Mouse (Mus musculus) liver, embryonic 14.5 days (tissue): ENCODE data around the gene Tnip2. TPM values are rescaled to one million over a fixed set of nuclear protein-coding genes. Genes with fewer than 3 reads are reported as not detected.
A peak's percentile ranks its signal among the peaks of the same experiment; 100 is the strongest.

ENCODE experiments used
- ATAC-seq: fragments of 200-750 bp; cut with Nextera tagmentation; 2 replicates; pipeline ENCODE4 v1.8.0; 2017; ENCODE audit warnings: moderate number of reproducible peaks, mild to moderate bottlenecking, moderate library complexity; ENCODE audit not compliant: insufficient read depth
- DNase-seq, 3 experiments: peaks; one replicate each; pipeline ENCODE4 v3.0.0-alpha.2; 2012 to 2013; ENCODE audit warnings: low read depth in 3 of 3, low spot score in 3 of 3
- H3K27ac ChIP-seq: fragments of 300-500 bp; sonication (generic); 2 replicates; pipeline ENCODE4 v1.5.1; 2014; ENCODE audit warnings: moderate library complexity, mild to moderate bottlenecking, control low read depth, inconsistent platforms
- H3K27me3 ChIP-seq: fragments of 300-500 bp; sonication (generic); 2 replicates; pipeline ENCODE4 v1.6.1; 2014; ENCODE audit warnings: mild to moderate bottlenecking, low read length, moderate library complexity; ENCODE audit not compliant: control insufficient read depth, insufficient read depth
- H3K36me3 ChIP-seq: fragments of 300-500 bp; sonication (generic); replicated peaks from 2 replicates; pipeline ENCODE4 v1.6.1; 2014; ENCODE audit warnings: low read depth; ENCODE audit not compliant: control insufficient read depth, insufficient read depth
- H3K4me1 ChIP-seq, 2 experiments: fragments of 200-500 bp in 1 of 2; fragments of 300-500 bp in 1 of 2; sonication (generic) in 1 of 2; replicated peaks; 2 replicates each; pipeline ENCODE4 v1.6.1; 2012 to 2014; ENCODE audit warnings: antibody characterized with exemption in 1 of 2, inconsistent platforms in 1 of 2, low read length in 1 of 2; ENCODE audit not compliant: control insufficient read depth in 2 of 2, insufficient read depth in 2 of 2
- H3K4me2 ChIP-seq: fragments of 300-500 bp; sonication (generic); 2 replicates; pipeline ENCODE4 v1.6.1; 2014; ENCODE audit warnings: low read depth, mild to moderate bottlenecking, control low read depth, moderate library complexity
- H3K4me3 ChIP-seq, 2 experiments: fragments of 200-500 bp in 1 of 2; fragments of 300-500 bp in 1 of 2; sonication (generic) in 1 of 2; 2 replicates each; pipeline ENCODE4 v1.5.1; 2012 to 2014; ENCODE audit warnings: low read depth in 2 of 2, low read length in 2 of 2, mild to moderate bottlenecking in 2 of 2, control low read depth in 1 of 2, inconsistent platforms in 1 of 2, moderate library complexity in 1 of 2; ENCODE audit not compliant: insufficient read depth in 1 of 2
- H3K9ac ChIP-seq: fragments of 300-500 bp; sonication (generic); replicated peaks from 2 replicates; pipeline ENCODE4 v1.6.1; 2014; ENCODE audit warnings: mild to moderate bottlenecking, control low read depth, moderate library complexity
- H3K9me3 ChIP-seq: fragments of 300-500 bp; sonication (generic); 2 replicates; pipeline ENCODE4 v1.6.1; 2016; ENCODE audit warnings: low read length, mixed read lengths; ENCODE audit not compliant: control insufficient read depth
- CTCF ChIP-seq: IDR thresholded peaks from 2 replicates; pipeline ENCODE4 v1.5.1; 2016; ENCODE audit warnings: antibody characterized with exemption, low read depth, control low read depth
- EP300 ChIP-seq: IDR thresholded peaks from 2 replicates; pipeline ENCODE4 v1.6.1; 2016; ENCODE audit warnings: antibody characterized with exemption, low read depth
- WGBS: fragments of 180-500 bp; shearing (Covaris S2); extraction: QIAGEN DNeasy Blood & Tissue Kit; methylation state at CpG from one replicate; pipeline ENCODE4 v1.1.7; 2014; ENCODE audit not compliant: insufficient replicate concordance; 5-methylcytosine and 5-hydroxymethylcytosine counted together
- polyA plus RNA-seq, 2 experiments: library from polyadenylated mRNA; depleted of rRNA in 1 of 2; stranded (reverse) in 1 of 2; unstranded in 1 of 2; fragments of >200 nt; fragmentation: Nextera tagmentation in 1 of 2; extraction: Ambion mirVana in 1 of 2; gene quantifications; 2 replicates each; pipeline versions ENCODE4 v1.2.1 to v1.2.3; 2012 to 2014

Gene Tnip2
- polyA plus RNA-seq (2012; rRNA removed) (3.0 and 5.0 TPM in 2 replicates), polyA plus RNA-seq (2014; fragmentation: Nextera tagmentation; extraction: Ambion mirVana) (3.2 and 4.4 TPM in 2 replicates)

DNA sequence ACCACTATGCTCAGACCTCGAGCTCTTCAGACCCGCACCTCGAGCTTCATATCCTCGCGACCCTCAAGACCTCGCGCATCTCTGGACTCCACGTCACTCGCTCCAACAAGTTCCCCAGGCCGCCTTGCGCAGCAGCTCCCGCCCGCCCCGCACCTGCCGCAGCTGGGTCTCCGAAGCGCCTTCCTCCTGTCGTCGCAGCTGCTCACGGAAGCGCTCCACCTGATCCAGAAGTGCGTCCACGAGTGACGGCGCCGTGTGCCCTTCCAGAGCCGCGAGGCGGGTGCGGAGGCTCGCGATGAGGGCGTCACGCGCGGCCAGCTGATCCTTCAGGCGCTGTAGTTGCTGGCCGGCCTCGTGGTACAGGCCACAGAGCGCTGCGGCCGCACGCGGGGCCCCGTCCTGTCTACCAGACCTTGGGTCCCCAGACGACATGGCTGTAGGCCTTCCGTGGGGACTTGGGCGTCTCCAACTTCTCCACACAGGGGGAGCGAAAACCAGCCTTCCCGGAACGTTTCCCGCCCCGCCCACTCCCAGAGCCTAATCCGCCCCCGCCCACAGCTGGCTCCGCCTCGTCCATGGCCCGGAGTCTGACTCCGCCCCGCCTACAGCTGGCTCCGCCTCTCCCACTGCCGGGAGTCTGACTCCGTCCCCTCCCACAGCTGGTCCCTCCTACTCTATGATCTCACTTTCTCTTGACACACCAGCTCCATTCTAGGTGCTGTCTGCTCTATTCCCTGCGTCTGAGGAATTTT, at the start of gene Tnip2:
Tnip2 (minus strand) TSS at position 526 of the 752 bp plus-strand sequence.
- peak within 1 kb of the TSS; percentile 70 to 76 for H3K4me3 ChIP-seq
- no peak within 1 kb of the TSS for H3K27ac ChIP-seq
- H3K27me3 ChIP-seq: no peaks in the 10 kb centered on the region
- peak within 1 kb of the TSS; percentile 62 for H3K9ac ChIP-seq
- no peak for TF ChIP-seq CTCF
- TF ChIP-seq EP300: no peak
- under 1% methylated on average over 64 of the region's 64 CpGs for WGBS
- ATAC-seq: peak; percentile 93
- peak; percentile 88 to 90 (median 88) for DNase-seq
- no peaks in the 10 kb centered on the region for H3K36me3 ChIP-seq
- H3K4me1 ChIP-seq: peaks cover 3 to 12% of the 10 kb centered on the region in 2 experiments
- peak within 1 kb of the TSS; percentile 90 for H3K4me2 ChIP-seq
- no peaks in the 10 kb centered on the region for H3K9me3 ChIP-seq

DNA sequence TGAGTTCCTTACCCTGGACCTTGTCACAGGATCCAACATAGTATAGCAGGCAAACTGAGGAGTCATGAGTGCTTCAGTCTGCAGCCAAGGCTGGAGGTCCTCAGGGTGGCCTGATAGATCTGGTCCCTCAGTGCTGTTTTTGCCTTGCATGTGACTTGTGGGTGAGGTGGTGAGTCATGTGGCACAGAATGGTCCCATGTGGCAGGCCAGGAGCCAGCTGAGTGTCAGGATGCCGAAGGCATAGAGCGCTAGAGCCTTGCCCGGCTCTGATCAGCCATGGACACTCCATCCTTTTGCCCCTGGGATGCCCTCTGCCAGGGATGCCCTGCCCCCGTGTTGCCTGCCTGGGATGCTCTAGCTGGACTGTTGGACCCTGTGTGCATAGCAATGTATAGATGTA, 38.0 kb upstream of the Tnip2 start:
- no peaks in the 10 kb centered on the region for H3K27me3 ChIP-seq
- H3K4me3 ChIP-seq: no peak overlapping the region
- H3K9ac ChIP-seq: no peak overlapping the region
- ATAC-seq: no peak
- H3K4me2 ChIP-seq: no peak overlapping the region
- TF ChIP-seq EP300: no peak
- TF ChIP-seq CTCF: no peak
- H3K9me3 ChIP-seq: no peaks in the 10 kb centered on the region
- H3K4me1 ChIP-seq: peaks cover 6 to 12% of the 10 kb centered on the region in 2 experiments; a peak in 3 of 4 replicates
- H3K36me3 ChIP-seq: no peaks in the 10 kb centered on the region; the same call in 1 of the 2 replicates
- 84% methylated on average over 4 of the region's 4 CpGs for whole genome bisulfite sequencing
- DNase-seq: no peak
- H3K27ac ChIP-seq: no peak overlapping the region

DNA sequence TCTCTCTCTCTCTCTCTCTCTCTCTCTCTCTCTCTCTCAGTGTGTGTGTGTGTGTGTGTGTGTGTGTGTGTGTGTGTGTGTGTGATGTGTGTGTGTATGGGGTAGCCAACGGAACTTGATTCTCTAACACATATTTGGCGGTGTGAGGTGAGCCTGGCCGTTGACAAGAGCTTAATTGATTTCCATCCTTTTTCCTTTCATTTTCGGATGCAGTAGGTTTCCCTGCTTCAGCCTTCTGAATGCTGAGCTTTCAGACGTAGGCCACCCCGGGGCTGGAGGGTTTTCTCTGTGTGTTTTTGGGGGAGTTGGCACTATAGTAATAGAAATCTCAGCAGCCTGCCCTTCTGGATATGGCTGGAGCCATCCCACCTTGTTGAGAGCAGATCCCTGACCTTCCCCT, 36.5 kb upstream of the Tnip2 start:
- ATAC-seq: no peak
- H3K36me3 ChIP-seq: no peaks in the 10 kb centered on the region; the same call in 1 of the 2 replicates
- peak overlapping the region; percentile 89; the same call in 1 of the 2 replicates for H3K9ac ChIP-seq
- H3K4me2 ChIP-seq: peak overlapping the region; percentile 89
- 45% methylated on average over 6 of the region's 6 CpGs for WGBS
- peaks cover 6 to 12% of the 10 kb centered on the region in 2 experiments; a peak in 3 of 4 replicates for H3K4me1 ChIP-seq
- TF ChIP-seq CTCF (no peak), EP300 (no peak)
- no peaks in the 10 kb centered on the region for H3K9me3 ChIP-seq
- no peaks in the 10 kb centered on the region for H3K27me3 ChIP-seq
- DNase-seq: no peak
- H3K4me3 ChIP-seq: peak overlapping the region; percentile 53 to 82
- no peak overlapping the region for H3K27ac ChIP-seq

DNA sequence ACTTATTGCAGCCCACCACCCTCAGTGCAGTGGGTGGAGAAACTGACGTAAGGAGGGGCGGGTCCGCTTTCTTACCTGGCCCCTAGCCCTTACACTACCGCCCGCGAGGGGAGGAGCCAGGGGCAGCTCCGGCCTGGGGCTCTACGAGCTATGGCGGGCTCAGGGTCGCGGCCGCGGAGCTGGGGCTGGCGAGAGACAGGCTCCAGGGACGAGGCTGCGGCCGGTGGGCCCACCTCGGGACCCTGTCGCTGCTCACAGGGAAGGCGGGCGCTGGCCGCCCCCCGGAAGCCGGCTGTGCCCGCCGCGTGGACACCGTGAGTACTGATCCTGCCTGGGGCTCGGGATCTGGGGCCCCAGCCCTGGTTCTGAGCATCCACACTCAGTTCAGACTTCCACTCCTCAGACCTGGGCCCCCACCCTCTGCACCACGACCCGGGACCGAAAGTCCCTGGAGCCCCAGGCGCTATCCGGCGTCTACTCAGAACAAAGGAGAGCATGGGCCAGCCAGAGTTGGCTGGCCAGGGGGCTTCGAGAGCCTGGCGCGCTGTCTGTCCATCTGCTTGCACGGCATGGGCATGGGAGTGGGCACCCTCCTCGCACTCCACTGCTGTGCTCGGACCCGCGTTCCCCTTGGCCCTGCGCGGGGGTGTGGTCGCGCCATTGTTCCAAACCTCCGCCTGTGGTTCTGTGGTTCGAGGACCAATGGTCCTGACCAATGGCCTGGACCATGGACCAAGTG, 35.9 kb upstream of the Tnip2 start:
- ATAC-seq (peak; percentile 72), DNase-seq (no peak)
- H3K4me1 ChIP-seq: peaks cover 6 to 12% of the 10 kb centered on the region in 2 experiments; a peak in 3 of 4 replicates
- H3K27ac ChIP-seq: no peak overlapping the region; the same call in 1 of the 2 replicates
- TF ChIP-seq CTCF: no peak
- TF ChIP-seq EP300: no peak
- no peaks in the 10 kb centered on the region; the same call in 1 of the 2 replicates for H3K36me3 ChIP-seq
- H3K4me2 ChIP-seq: peak overlapping the region; percentile 89
- 2% methylated on average over 49 of the region's 49 CpGs for WGBS
- peak overlapping the region; percentile 53 to 82 for H3K4me3 ChIP-seq
- H3K9ac ChIP-seq: peak overlapping the region; percentile 89
- H3K27me3 ChIP-seq: no peaks in the 10 kb centered on the region
- H3K9me3 ChIP-seq: no peaks in the 10 kb centered on the region

DNA sequence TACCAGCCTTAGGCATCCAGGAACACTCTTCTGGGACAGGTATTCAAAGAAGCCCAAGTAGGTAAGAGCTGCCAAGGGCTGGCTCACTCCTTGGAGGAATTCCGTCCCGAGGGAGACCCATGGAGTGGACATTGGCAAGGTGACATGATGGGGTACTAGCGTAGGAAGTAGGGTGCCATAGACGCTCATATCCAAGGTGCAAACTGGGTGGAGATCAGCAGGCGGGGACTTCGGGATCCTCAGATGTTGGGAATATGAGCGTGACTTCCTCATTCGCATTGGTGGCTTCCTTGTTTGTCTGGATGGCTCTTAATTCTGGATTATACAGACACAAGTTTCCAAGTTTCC, 35.3 kb upstream of the Tnip2 start:
- Histone ChIP-seq H3K27ac (no peak overlapping the region), H3K4me1 (peaks cover 6 to 12% of the 10 kb centered on the region in 2 experiments; a peak in 3 of 4 replicates), H3K36me3 (no peaks in the 10 kb centered on the region; the same call in 1 of the 2 replicates), H3K9ac (peak overlapping the region; percentile 89), H3K4me3 (peak overlapping the region; percentile 53 to 82), H3K27me3 (no peaks in the 10 kb centered on the region), H3K9me3 (no peaks in the 10 kb centered on the region), H3K4me2 (peak overlapping the region; percentile 89)
- TF ChIP-seq CTCF (no peak), EP300 (no peak)
- ATAC-seq (0 out of 2 replicates have a peak, but pooled peaks have one; percentile 4), DNase-seq (no peak)
- 24% methylated on average over 8 of the region's 8 CpGs for WGBS
